Mouse (Mus musculus) intestine, embryonic 15.5 days (tissue): ENCODE data around the gene Marveld3. TPM values are rescaled to one million over a fixed set of nuclear protein-coding genes. Genes with fewer than 3 reads are reported as not detected.

Source experiments
- ATAC-seq: fragments of 200-750 bp; cut with Nextera tagmentation; 2 replicates; pipeline ENCODE4 v1.8.0; 2017; ENCODE audit warnings: moderate TSS enrichment, moderate library complexity
- H3K27ac ChIP-seq: fragments of 300-500 bp; sonication (generic); 2 replicates; pipeline ENCODE4 v1.5.1; 2015; ENCODE audit warnings: mild to moderate bottlenecking, inconsistent platforms
- H3K27me3 ChIP-seq: fragments of 300-500 bp; sonication (generic); replicated peaks from 2 replicates; pipeline ENCODE4 v1.6.1; 2015; ENCODE audit warnings: inconsistent platforms
- H3K36me3 ChIP-seq: fragments of 300-500 bp; sonication (generic); 2 replicates; pipeline ENCODE4 v1.6.1; 2015; ENCODE audit warnings: inconsistent platforms
- H3K4me1 ChIP-seq: fragments of 300-500 bp; sonication (generic); replicated peaks from 2 replicates; pipeline ENCODE4 v1.6.1; 2015; ENCODE audit warnings: inconsistent platforms
- H3K4me2 ChIP-seq: fragments of 300-500 bp; sonication (generic); replicated peaks from 2 replicates; pipeline ENCODE4 v1.6.1; 2015; ENCODE audit warnings: mild to moderate bottlenecking, inconsistent platforms
- H3K4me3 ChIP-seq: fragments of 300-500 bp; sonication (generic); replicated peaks from 2 replicates; pipeline ENCODE4 v1.5.1; 2015; ENCODE audit warnings: inconsistent platforms
- H3K9ac ChIP-seq: fragments of 300-500 bp; sonication (generic); 2 replicates; pipeline ENCODE4 v1.6.1; 2015; ENCODE audit warnings: inconsistent platforms
- H3K9me3 ChIP-seq: fragments of 300-500 bp; sonication (generic); 2 replicates; pipeline ENCODE4 v1.6.1; 2016; ENCODE audit warnings: inconsistent platforms
- WGBS: fragments of 180-500 bp; shearing (Covaris S2); methylation state at CpG from one replicate; pipeline ENCODE4 v1.1.7; 2015; 5-methylcytosine and 5-hydroxymethylcytosine counted together
- polyA plus RNA-seq: library from polyadenylated mRNA; unstranded; fragments of >200 nt; fragmentation: Nextera tagmentation; extraction: Ambion mirVana; gene quantifications from 2 replicates; pipeline ENCODE4 v1.2.1, GENCODE M21; 2015

Marveld3 gene
- polyA plus RNA-seq, 1 experiment from 2014 or later, result 12.8 TPM

DNA sequence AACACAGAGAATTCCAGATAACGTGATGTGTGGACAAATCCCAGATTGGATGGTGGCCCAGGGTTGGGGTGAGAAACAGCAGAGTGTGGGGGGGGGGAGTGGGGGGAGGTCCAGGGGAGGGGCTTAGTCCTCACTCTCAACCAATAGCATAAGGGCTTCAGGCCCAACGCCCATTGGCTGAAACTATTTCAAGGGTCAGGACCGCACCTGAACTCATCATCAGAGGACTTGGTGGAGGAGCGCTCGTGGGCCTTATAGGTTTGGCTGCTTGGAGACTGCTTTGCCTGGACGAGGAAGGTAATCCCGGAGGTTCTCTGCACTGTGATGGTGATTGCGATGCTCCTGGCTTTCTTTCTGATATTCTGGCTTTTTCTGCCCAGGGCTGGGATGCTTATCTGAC lies 28.2 kb upstream of the Marveld3 start, which contains the start of gene Tat:
Tat (plus strand) TSS at position 214 of the 400 bp plus-strand sequence.
- ATAC-seq, result no peak
- H3K9me3 ChIP-seq, result no peaks in the 10 kb centered on the region
- H3K9ac ChIP-seq, result no peak within 1 kb of the TSS
- H3K27me3 ChIP-seq, result no peaks in the 10 kb centered on the region
- WGBS, result 75% methylated on average over 8 of the region's 8 CpGs
- no peak within 1 kb of the TSS for H3K27ac ChIP-seq
- no peaks in the 10 kb centered on the region for H3K36me3 ChIP-seq
- no peak within 1 kb of the TSS for H3K4me3 ChIP-seq
- no peaks in the 10 kb centered on the region for H3K4me1 ChIP-seq
- no peak within 1 kb of the TSS for H3K4me2 ChIP-seq

DNA sequence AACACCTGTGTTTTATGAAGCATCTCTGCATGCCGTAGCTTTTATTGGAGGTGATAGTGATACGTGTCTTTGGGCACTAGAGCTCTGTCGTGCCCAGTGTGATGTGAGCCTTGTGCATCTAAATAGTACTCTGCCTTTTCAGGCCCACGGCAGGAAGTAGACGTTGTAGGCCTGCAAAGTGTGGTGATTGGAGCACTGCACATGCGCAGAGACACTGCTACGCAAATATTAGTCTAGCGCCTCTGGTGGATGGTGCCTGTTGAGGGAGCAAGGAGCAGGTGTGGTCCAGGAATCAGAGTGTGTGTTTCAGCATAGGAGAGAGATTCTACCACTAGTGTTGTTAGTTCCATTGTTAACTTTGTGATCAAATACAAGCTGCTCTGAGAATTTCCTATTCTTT lies 27.1 kb upstream of the Marveld3 start:
- Histone ChIP-seq H3K9me3 (no peaks in the 10 kb centered on the region), H3K4me1 (no peaks in the 10 kb centered on the region), H3K36me3 (no peaks in the 10 kb centered on the region), H3K9ac (no peak overlapping the region), H3K27ac (no peak overlapping the region), H3K27me3 (no peaks in the 10 kb centered on the region), H3K4me2 (no peak overlapping the region), H3K4me3 (no peak overlapping the region)
- ATAC-seq, result no peak
- WGBS, result 87% methylated on average over 8 of the region's 8 CpGs

DNA sequence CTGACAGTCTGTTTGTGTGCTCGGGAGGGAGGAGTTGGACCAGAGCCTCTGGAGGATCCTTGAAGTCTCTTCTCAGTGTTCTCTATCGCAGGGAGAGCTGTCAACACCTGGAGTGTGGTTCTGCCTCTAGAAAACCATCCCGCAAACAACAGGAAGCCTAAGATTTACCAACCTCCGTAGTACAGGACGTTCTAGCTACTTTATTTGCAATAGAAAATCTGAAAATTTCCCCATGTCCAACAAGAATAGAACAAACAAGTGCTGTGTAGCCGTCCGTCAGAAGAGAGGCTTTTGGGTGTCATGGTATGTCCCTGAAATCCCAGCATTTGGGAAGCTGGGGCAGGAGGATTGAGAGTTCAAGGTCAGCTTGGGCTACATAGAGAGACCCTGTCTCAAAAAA lies 25.8 kb upstream of the Marveld3 start:
- no peak overlapping the region for H3K27ac ChIP-seq
- H3K36me3 ChIP-seq, result no peaks in the 10 kb centered on the region
- no peak overlapping the region for H3K4me2 ChIP-seq
- no peak overlapping the region for H3K4me3 ChIP-seq
- no peak for ATAC-seq
- H3K9me3 ChIP-seq, result no peaks in the 10 kb centered on the region
- H3K9ac ChIP-seq, result no peak overlapping the region
- WGBS, result 77% methylated on average over 7 of the region's 7 CpGs
- H3K27me3 ChIP-seq, result no peaks in the 10 kb centered on the region
- H3K4me1 ChIP-seq, result no peaks in the 10 kb centered on the region

DNA sequence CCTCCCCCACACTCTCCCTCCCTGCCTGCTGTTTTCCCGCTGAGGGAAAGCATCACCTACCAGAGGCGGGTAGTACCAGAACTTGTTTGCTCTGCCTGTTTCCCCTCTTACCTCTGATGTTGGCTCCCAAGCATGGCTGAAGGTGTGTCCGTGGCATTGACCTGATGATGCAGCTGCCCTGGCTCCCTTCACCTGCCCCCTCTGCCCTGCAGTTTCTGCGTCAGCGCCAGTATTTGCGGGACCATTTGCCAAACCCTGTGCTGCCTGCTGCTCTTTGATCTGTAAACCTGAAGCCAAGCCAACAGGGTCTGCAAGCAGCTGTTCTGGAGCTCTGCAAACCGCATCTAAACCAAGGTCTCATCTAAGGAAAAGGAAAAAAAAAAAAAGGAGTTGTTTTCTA lies 24.4 kb upstream of the Marveld3 start:
- ATAC-seq, result no peak
- H3K27me3 ChIP-seq, result no peaks in the 10 kb centered on the region
- WGBS, result 64% methylated on average over 7 of the region's 7 CpGs
- no peak overlapping the region for H3K27ac ChIP-seq
- no peak overlapping the region for H3K9ac ChIP-seq
- no peaks in the 10 kb centered on the region for H3K4me1 ChIP-seq
- H3K36me3 ChIP-seq, result no peaks in the 10 kb centered on the region
- no peaks in the 10 kb centered on the region for H3K9me3 ChIP-seq
- no peak overlapping the region for H3K4me3 ChIP-seq
- no peak overlapping the region for H3K4me2 ChIP-seq

GRCm38 (mm10) chr8:109983944-109984343 lies 21.9 kb upstream of the Marveld3 start:
- no peak overlapping the region for H3K27ac ChIP-seq
- no peak overlapping the region for H3K4me2 ChIP-seq
- ATAC-seq, result no peak
- no peaks in the 10 kb centered on the region for H3K9me3 ChIP-seq
- no peak overlapping the region for H3K4me3 ChIP-seq
- H3K9ac ChIP-seq, result no peak overlapping the region
- no peaks in the 10 kb centered on the region for H3K4me1 ChIP-seq
- WGBS, result 37% methylated on average over 5 of the region's 5 CpGs
- H3K36me3 ChIP-seq, result no peaks in the 10 kb centered on the region
- H3K27me3 ChIP-seq, result no peaks in the 10 kb centered on the region

GRCm38 (mm10) chr8:109982386-109983105 lies 20.5 kb upstream of the Marveld3 start:
- 79% methylated on average over 15 of the region's 15 CpGs for WGBS
- no peak for ATAC-seq
- Histone ChIP-seq H3K4me2 (no peak overlapping the region), H3K27me3 (no peaks in the 10 kb centered on the region), H3K4me1 (no peaks in the 10 kb centered on the region), H3K4me3 (no peak overlapping the region), H3K27ac (no peak overlapping the region), H3K9ac (no peak overlapping the region), H3K9me3 (no peaks in the 10 kb centered on the region), H3K36me3 (no peaks in the 10 kb centered on the region)

GRCm38 (mm10) chr8:109979339-109979738 lies 17.3 kb upstream of the Marveld3 start:
- Histone ChIP-seq H3K27ac (no peak overlapping the region), H3K4me2 (no peak overlapping the region), H3K4me1 (no peaks in the 10 kb centered on the region), H3K27me3 (no peaks in the 10 kb centered on the region), H3K4me3 (no peak overlapping the region), H3K36me3 (no peaks in the 10 kb centered on the region), H3K9me3 (no peaks in the 10 kb centered on the region), H3K9ac (no peak overlapping the region)
- WGBS, result 76% methylated on average over 6 of the region's 6 CpGs
- ATAC-seq, result 0 out of 2 replicates have a peak, but pooled peaks have one; percentile 31

GRCm38 (mm10) chr8:109972901-109973300 lies 10.9 kb upstream of the Marveld3 start:
- Histone ChIP-seq H3K36me3 (no peaks in the 10 kb centered on the region), H3K9me3 (no peaks in the 10 kb centered on the region), H3K4me3 (no peak overlapping the region), H3K9ac (no peak overlapping the region), H3K4me1 (no peaks in the 10 kb centered on the region), H3K4me2 (no peak overlapping the region), H3K27me3 (no peaks in the 10 kb centered on the region), H3K27ac (no peak overlapping the region)
- 85% methylated on average over 4 of the region's 4 CpGs for WGBS
- ATAC-seq, result no peak

DNA sequence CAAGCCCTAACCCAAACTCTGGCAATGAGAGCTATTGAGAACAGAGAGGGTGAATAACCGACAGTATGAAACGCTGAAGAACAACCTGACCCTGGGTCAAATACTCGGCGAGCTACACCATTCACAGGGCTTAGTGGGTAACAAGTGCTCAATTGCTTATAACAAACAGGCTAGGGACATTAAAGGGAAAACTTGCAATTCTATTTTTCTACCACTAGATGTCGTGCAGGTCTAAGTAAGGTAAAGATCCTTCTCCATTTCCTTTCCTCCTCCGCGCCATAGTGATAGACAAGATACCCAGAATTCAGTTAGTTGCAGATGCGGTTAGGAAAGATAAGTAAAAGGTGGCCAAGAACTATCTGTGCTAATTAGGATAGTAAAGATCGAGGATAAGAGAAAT lies 8.3 kb upstream of the Marveld3 start:
- Histone ChIP-seq H3K27me3 (no peaks in the 10 kb centered on the region), H3K4me2 (no peak overlapping the region), H3K36me3 (no peaks in the 10 kb centered on the region), H3K4me1 (no peaks in the 10 kb centered on the region), H3K4me3 (no peak overlapping the region), H3K27ac (no peak overlapping the region), H3K9ac (no peak overlapping the region), H3K9me3 (no peaks in the 10 kb centered on the region)
- no peak for ATAC-seq
- WGBS, result 8% methylated on average over 9 of the region's 9 CpGs

- Histone ChIP-seq H3K9ac (no peak overlapping the region), H3K4me1 (no peaks in the 10 kb centered on the region), H3K36me3 (no peaks in the 10 kb centered on the region), H3K27me3 (0 out of 2 replicates have a peak, but pooled peaks cover 3% of the 10 kb centered on the region), H3K4me3 (no peak overlapping the region), H3K9me3 (no peaks in the 10 kb centered on the region), H3K4me2 (no peak overlapping the region), H3K27ac (no peak overlapping the region)
- no peak for ATAC-seq
- WGBS, result 54% methylated on average over 10 of the region's 10 CpGs
Observed at GRCm38 (mm10) chr8:109968837-109969236, 6.8 kb upstream of the Marveld3 start.

- 75% methylated on average over 4 of the region's 4 CpGs for WGBS
- Histone ChIP-seq H3K27me3 (peaks cover 19% of the 10 kb centered on the region), H3K4me3 (no peak overlapping the region), H3K4me1 (peaks cover 11% of the 10 kb centered on the region; the same call in 1 of the 2 replicates), H3K9me3 (no peaks in the 10 kb centered on the region), H3K27ac (no peak overlapping the region), H3K9ac (no peak overlapping the region), H3K36me3 (no peaks in the 10 kb centered on the region), H3K4me2 (no peak overlapping the region)
- no peak for ATAC-seq
Observed at GRCm38 (mm10) chr8:109964106-109964505, 2.1 kb upstream of the Marveld3 start.

GRCm38 (mm10) chr8:109963421-109963820 lies 1.4 kb upstream of the Marveld3 start:
- no peak for ATAC-seq
- Histone ChIP-seq H3K4me1 (peaks cover 11% of the 10 kb centered on the region; the same call in 1 of the 2 replicates), H3K36me3 (no peaks in the 10 kb centered on the region), H3K9me3 (no peaks in the 10 kb centered on the region), H3K4me3 (no peak overlapping the region), H3K27me3 (peaks cover 19% of the 10 kb centered on the region), H3K4me2 (no peak overlapping the region), H3K27ac (no peak overlapping the region), H3K9ac (no peak overlapping the region)
- 57% methylated on average over 13 of the region's 13 CpGs for WGBS

DNA sequence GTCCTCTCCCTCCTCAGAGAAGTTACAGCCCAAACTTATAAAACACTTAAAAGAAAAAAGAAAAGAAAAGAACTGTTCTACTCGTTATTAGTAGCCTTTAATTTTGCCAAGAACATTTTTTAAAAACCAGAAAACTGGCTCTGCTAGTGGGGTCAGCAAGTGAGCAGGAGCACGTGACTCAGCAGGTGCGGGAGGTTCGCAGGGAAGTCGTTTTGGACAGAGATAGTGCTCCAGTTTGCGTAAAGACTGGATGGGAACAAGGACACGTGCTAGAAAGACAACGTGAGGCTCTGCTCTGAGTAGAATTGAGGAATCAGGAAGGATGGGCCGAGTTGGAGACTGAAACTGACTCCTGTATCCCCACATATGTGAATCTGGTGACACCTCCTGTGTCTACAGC lies 893 bp upstream of the Marveld3 start:
- Histone ChIP-seq H3K9ac (no peak overlapping the region), H3K4me1 (peaks cover 14% of the 10 kb centered on the region; the same call in 1 of the 2 replicates), H3K4me2 (no peak overlapping the region), H3K9me3 (no peaks in the 10 kb centered on the region), H3K4me3 (no peak overlapping the region), H3K27ac (no peak overlapping the region), H3K36me3 (no peaks in the 10 kb centered on the region), H3K27me3 (peaks cover 19% of the 10 kb centered on the region)
- no peak for ATAC-seq
- whole genome bisulfite sequencing, result 65% methylated on average over 9 of the region's 9 CpGs
